Mouse (Mus musculus): ENCODE measurements at regions not wholly inside any gene's neighbourhood (a gene's known extent, or its start where the extent isn't known, plus 50 kb on each side); places are given as distances from the start of the nearest gene placed in this dataset.

DNA sequence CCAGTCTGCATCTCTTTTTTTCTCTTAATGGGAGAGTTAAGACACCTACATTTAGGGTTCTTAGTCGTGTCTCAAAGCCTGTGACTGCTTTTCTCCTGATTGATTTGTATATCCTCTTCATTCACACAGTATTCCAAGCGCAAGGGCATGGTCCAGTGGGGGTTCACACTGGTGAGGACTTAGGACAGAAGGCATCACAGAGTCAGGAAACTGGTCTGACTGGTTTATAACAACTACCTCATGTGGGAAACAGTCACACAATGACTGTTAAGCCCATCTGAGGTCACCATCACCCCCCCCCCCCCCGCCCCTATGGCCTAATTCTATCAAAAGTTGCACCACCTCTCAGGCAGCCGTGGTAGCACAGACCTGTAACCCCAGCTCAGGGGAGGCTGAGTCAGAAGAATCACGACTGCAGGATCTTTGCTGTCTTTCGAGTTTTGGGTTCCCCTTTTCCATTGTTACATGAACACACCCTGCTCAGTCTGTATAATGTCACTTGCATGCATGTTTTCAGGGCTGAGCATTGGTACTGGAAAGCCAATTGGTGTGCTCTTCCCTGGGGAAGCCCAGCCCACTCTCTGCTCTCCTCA is 155.2 kb downstream of the Zfp706 start:
- DNase-seq: no peak

DNA sequence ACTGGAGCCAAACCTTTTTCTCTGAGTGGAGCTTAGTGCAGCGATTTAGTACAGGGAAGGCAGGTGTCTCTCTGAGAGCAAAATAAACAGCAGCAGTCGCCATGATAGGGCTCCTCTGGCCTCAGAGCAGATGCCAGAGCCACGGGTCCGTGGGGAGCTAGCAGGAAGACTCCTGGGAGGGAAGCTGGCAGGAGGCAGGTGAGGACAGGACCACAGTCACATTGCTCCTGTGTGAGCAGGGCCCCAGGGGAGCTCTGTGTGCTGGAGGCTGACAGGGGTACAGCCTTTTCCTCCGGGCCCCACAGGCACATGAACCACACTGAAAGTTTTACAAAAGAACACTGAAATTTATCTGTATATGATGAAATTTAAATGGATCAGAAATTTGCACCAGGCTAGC is 159.3 kb downstream of the Zfp706 start:
- no peak for DNase-seq

DNA sequence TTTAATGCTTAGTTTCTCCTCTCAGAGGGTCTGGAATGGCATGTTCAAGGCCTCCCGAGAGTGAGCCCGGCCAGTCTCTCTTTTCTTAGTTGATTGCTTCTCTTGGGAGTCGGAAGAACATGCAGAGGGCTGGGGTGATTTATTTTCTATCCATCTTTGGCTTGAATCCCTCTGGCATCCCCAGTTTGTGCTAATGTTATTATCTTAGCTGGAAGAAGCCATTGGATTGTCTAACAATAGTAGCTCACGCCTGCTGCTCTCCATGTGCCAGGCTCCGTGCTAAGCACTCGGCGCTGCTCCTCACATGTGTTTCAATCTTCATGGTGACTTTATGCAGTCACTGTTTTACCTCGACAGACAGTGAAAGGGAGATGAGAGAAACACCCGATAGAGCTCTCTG is 160.8 kb downstream of the Zfp706 start:
- DNase-seq: no peak

Measured in kidney, adult 9 months (tissue).